ENCODE assay signal across 11 mouse cellular contexts in the genomic region with DNA sequence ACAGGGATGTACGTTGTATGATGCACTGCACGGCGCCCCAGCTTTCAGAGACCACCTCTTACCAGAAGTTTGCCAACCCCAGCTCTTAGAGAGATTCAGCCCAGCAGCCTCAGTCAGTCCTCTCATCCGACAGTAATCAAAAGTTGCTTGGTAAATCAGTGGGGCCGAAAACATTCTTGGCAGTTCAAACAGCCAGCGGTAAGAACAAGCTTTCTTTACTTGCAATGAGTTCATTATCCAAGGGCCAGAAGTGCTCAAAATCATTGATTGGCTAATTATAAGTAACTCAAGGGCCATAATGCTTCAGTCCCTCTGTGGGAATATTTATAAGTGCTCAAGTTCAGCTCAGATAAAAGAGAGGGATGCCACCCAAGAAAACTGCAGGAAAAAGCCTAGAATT.
A peak's percentile ranks its signal among the peaks of the same experiment; 100 is the strongest.
DNase-seq lines count a peak whose midpoint lies in the region; ATAC-seq and TF ChIP-seq lines count a peak whose summit lies in the region.
"Had no signal": no experiment of that assay in that cellular context is flagged by ENCODE, and none has a peak within 500 bp of the region (broad histone marks: within the 10 kb centered on the region; RNA-seq: fewer than 3 reads in every experiment).

No protein-coding gene starts in this region.

- peak; percentile 92 for DNase-seq in brain, embryonic 14.5 days (ENCODE audit: low read depth)
- no peak for DNase-seq in thymus, adult 18-20 months
- DNase-seq in layer of hippocampus, adult 11-12 months (ENCODE audit: low spot score): no peak
- DNase-seq: adrenal gland, adult 8-10 months had no signal

- TF ChIP-seq POLR2A in brain, embryonic 14.5 days (IDR thresholded peaks at IDR 0.05; ENCODE audit: borderline replicate concordance, extremely low read depth, insufficient read depth, insufficient read length, poor library complexity, severe bottlenecking): no peak

- H3K4me2 ChIP-seq in kidney, embryonic 16.5 days (replicated peaks; ENCODE audit: low read depth, low read length): no peak overlapping the region
- H3K4me2 ChIP-seq in kidney, embryonic 14.5 days (replicated peaks; ENCODE audit: low read depth, low read length): no peak overlapping the region
- H3K4me2 ChIP-seq in embryonic facial prominence, embryonic 13.5 days: no peak overlapping the region
- H3K4me2 ChIP-seq in hindbrain, embryonic 16.5 days (ENCODE audit: low read length): no peak overlapping the region

- peaks cover 11% of the 10 kb centered on the region for H3K9me3 ChIP-seq in kidney, embryonic 16.5 days (ENCODE audit: low read length)
- H3K9me3 ChIP-seq in kidney, embryonic 14.5 days (ENCODE audit: control insufficient read depth, low read length): peaks cover 14% of the 10 kb centered on the region
- H3K9me3 ChIP-seq in embryonic facial prominence, embryonic 13.5 days: peaks cover 16% of the 10 kb centered on the region
- H3K9me3 ChIP-seq in hindbrain, embryonic 16.5 days (ENCODE audit: control insufficient read depth, low read length): peaks cover 7% of the 10 kb centered on the region; the same call in 1 of the 2 replicates

- peaks cover 18% of the 10 kb centered on the region for H3K4me1 ChIP-seq in kidney, embryonic 16.5 days (ENCODE audit: insufficient read depth, low read length)
- peaks cover 3% of the 10 kb centered on the region for H3K4me1 ChIP-seq in kidney, embryonic 14.5 days (ENCODE audit: control insufficient read depth, insufficient read depth, low read length)
- H3K4me1 ChIP-seq in embryonic facial prominence, embryonic 13.5 days: peaks cover 33% of the 10 kb centered on the region
- no peaks in the 10 kb centered on the region for H3K4me1 ChIP-seq in hindbrain, embryonic 16.5 days (ENCODE audit: control insufficient read depth, insufficient read depth, low read depth, low read length)

- TF ChIP-seq CTCF in brain, embryonic 14.5 days (IDR thresholded peaks at IDR 0.05; ENCODE audit: borderline replicate concordance, extremely low read depth, insufficient read depth, insufficient read length): no peak

- WGBS in kidney, embryonic 16.5 days: 88% methylated on average over 6 of the region's 6 CpGs
- WGBS in kidney, embryonic 14.5 days: 94% methylated on average over 6 of the region's 6 CpGs
- WGBS in embryonic facial prominence, embryonic 13.5 days: 79% methylated on average over 6 of the region's 6 CpGs
- 62% methylated on average over 6 of the region's 6 CpGs for WGBS in hindbrain, embryonic 16.5 days

- no peaks in the 10 kb centered on the region for H3K27me3 ChIP-seq in kidney, embryonic 16.5 days (ENCODE audit: insufficient read depth, low read length)
- no peaks in the 10 kb centered on the region for H3K27me3 ChIP-seq in kidney, embryonic 14.5 days (ENCODE audit: control insufficient read depth, insufficient read depth, low read length)
- H3K27me3 ChIP-seq in embryonic facial prominence, embryonic 13.5 days: no peaks in the 10 kb centered on the region
- no peaks in the 10 kb centered on the region for H3K27me3 ChIP-seq in hindbrain, embryonic 16.5 days (replicated peaks; ENCODE audit: control insufficient read depth, insufficient read depth, low read length)
- H3K27me3 ChIP-seq: CH12.LX; megakaryocyte, embryonic 14.5 days had no signal

- H3K9ac ChIP-seq in kidney, embryonic 16.5 days (replicated peaks; ENCODE audit: low read length): no peak overlapping the region
- no peak overlapping the region for H3K9ac ChIP-seq in kidney, embryonic 14.5 days (ENCODE audit: low read depth, low read length)
- no peak overlapping the region for H3K9ac ChIP-seq in embryonic facial prominence, embryonic 13.5 days
- H3K9ac ChIP-seq in hindbrain, embryonic 16.5 days (ENCODE audit: low read depth, low read length): no peak overlapping the region

- no peaks in the 10 kb centered on the region for H3K36me3 ChIP-seq in kidney, embryonic 16.5 days (ENCODE audit: insufficient read depth, low read length)
- no peaks in the 10 kb centered on the region for H3K36me3 ChIP-seq in kidney, embryonic 14.5 days (ENCODE audit: control insufficient read depth, insufficient read depth, low read length)
- H3K36me3 ChIP-seq in embryonic facial prominence, embryonic 13.5 days: no peaks in the 10 kb centered on the region; the same call in 1 of the 2 replicates
- no peaks in the 10 kb centered on the region for H3K36me3 ChIP-seq in hindbrain, embryonic 16.5 days (ENCODE audit: control insufficient read depth, insufficient read depth, low read length)

- ATAC-seq in kidney, embryonic 16.5 days (ENCODE audit: low FRiP score, low TSS enrichment): no peak
- ATAC-seq in kidney, embryonic 14.5 days (ENCODE audit: low FRiP score, low TSS enrichment): no peak
- ATAC-seq in embryonic facial prominence, embryonic 13.5 days (ENCODE audit: insufficient number of reproducible peaks, insufficient read depth, low FRiP score, low TSS enrichment, low read depth): no peak
- ATAC-seq in hindbrain, embryonic 16.5 days: no peak
- ATAC-seq: inflammation-experienced regulatory T-cells, adult 6 months had no signal

- peak overlapping the region; percentile 65; the same call in 1 of the 2 replicates for H3K27ac ChIP-seq in kidney, embryonic 16.5 days (ENCODE audit: low read length)
- H3K27ac ChIP-seq in kidney, embryonic 14.5 days (ENCODE audit: low read depth, low read length): no peak overlapping the region
- peak overlapping the region; percentile 71; the same call in 1 of the 2 replicates for H3K27ac ChIP-seq in embryonic facial prominence, embryonic 13.5 days
- peak overlapping the region; percentile 6; the same call in 1 of the 2 replicates for H3K27ac ChIP-seq in hindbrain, embryonic 16.5 days (ENCODE audit: low read depth, low read length)

- H3K4me3 ChIP-seq in kidney, embryonic 16.5 days (ENCODE audit: low read length): no peak overlapping the region
- no peak overlapping the region for H3K4me3 ChIP-seq in kidney, embryonic 14.5 days (ENCODE audit: low read length)
- no peak overlapping the region for H3K4me3 ChIP-seq in embryonic facial prominence, embryonic 13.5 days
- H3K4me3 ChIP-seq in hindbrain, embryonic 16.5 days (ENCODE audit: low read length): no peak overlapping the region
- H3K4me3 ChIP-seq: megakaryocyte, embryonic 14.5 days had no signal
